Mouse (Mus musculus) hindbrain, embryonic 12.5 days (tissue): Measurements from ENCODE around the gene Sox1. TPM values are rescaled to one million over a fixed set of nuclear protein-coding genes. Genes with fewer than 3 reads are reported as not detected.

Experiments used
- ATAC-seq: fragments of 200-750 bp; cut with Nextera tagmentation; 2 replicates; pipeline ENCODE4 v1.8.0; 2017; ENCODE audit warnings: moderate TSS enrichment; ENCODE audit not compliant: low FRiP score
- H3K27ac ChIP-seq: fragments of 300-500 bp; sonication (generic); 2 replicates; pipeline ENCODE4 v1.5.1; 2016; ENCODE audit warnings: mild to moderate bottlenecking
- H3K27me3 ChIP-seq: fragments of 300-500 bp; sonication (generic); 2 replicates; pipeline ENCODE4 v1.6.1; 2016; ENCODE audit warnings: mild to moderate bottlenecking
- H3K36me3 ChIP-seq: fragments of 300-500 bp; sonication (generic); 2 replicates; pipeline ENCODE4 v1.6.1; 2016; ENCODE audit warnings: mild to moderate bottlenecking
- H3K4me1 ChIP-seq: fragments of 300-500 bp; sonication (generic); 2 replicates; pipeline ENCODE4 v1.6.1; 2016
- H3K4me2 ChIP-seq: fragments of 300-500 bp; sonication (generic); replicated peaks from 2 replicates; pipeline ENCODE4 v1.6.1; 2016; ENCODE audit warnings: mild to moderate bottlenecking
- H3K4me3 ChIP-seq: fragments of 300-500 bp; sonication (generic); 2 replicates; pipeline ENCODE4 v1.5.1; 2016; ENCODE audit warnings: mild to moderate bottlenecking
- H3K9ac ChIP-seq: fragments of 300-500 bp; sonication (generic); 2 replicates; pipeline ENCODE4 v1.6.1; 2016; ENCODE audit warnings: mild to moderate bottlenecking, moderate library complexity
- H3K9me3 ChIP-seq: fragments of 300-500 bp; sonication (generic); replicated peaks from 2 replicates; pipeline ENCODE4 v1.6.1; 2016; ENCODE audit warnings: mild to moderate bottlenecking
- WGBS: fragments of 180-500 bp; shearing (Covaris S2); methylation state at CpG from one replicate; pipeline ENCODE4 v1.1.7; 2016; 5-methylcytosine and 5-hydroxymethylcytosine counted together
- polyA plus RNA-seq: library from polyadenylated mRNA; unstranded; fragments of >200 nt; fragmentation: Nextera tagmentation; extraction: Ambion mirVana; gene quantifications from 2 replicates; pipeline ENCODE4 v1.2.1, GENCODE M21; 2016

Sox1 gene
- polyA plus RNA-seq = 2.9 and 3.5 TPM in 2 replicates

- Histone ChIP-seq H3K27me3 (peaks cover 67% of the 10 kb centered on the region), H3K4me1 (peaks cover 44% of the 10 kb centered on the region)
- under 1% methylated on average over 78 of the region's 89 CpGs for WGBS
Measured at GRCm38 (mm10) chr8:12395071-12396031, at the start of gene Sox1. Gene Sox1 (plus strand): TSS chr8:12395295.

GRCm38 (mm10) chr8:12345881-12346280 lies 49.2 kb upstream of the Sox1 start:
- no peak overlapping the region for H3K9ac ChIP-seq
- peaks cover 9% of the 10 kb centered on the region; the same call in 1 of the 2 replicates for H3K27me3 ChIP-seq
- no peaks in the 10 kb centered on the region for H3K4me1 ChIP-seq
- WGBS = 39% methylated on average over 4 of the region's 4 CpGs
- no peak for ATAC-seq
- H3K4me2 ChIP-seq = no peak overlapping the region
- H3K27ac ChIP-seq = no peak overlapping the region
- no peak overlapping the region for H3K4me3 ChIP-seq
- H3K36me3 ChIP-seq = no peaks in the 10 kb centered on the region
- no peaks in the 10 kb centered on the region for H3K9me3 ChIP-seq

More at GRCm38 (mm10) chr8:12395071-12396031, at the start of gene Sox1:
- peak within 1 kb of the TSS; percentile 91 for H3K27ac ChIP-seq
- peak within 1 kb of the TSS; percentile 61 for H3K4me3 ChIP-seq
- no peaks in the 10 kb centered on the region for H3K9me3 ChIP-seq
- ATAC-seq = peak; percentile 91
- peak within 1 kb of the TSS; percentile 58 for H3K4me2 ChIP-seq
- H3K36me3 ChIP-seq = no peaks in the 10 kb centered on the region
- H3K9ac ChIP-seq = peak within 1 kb of the TSS; percentile 82

GRCm38 (mm10) chr8:12346870-12347269 lies 48.2 kb upstream of the Sox1 start:
- H3K36me3 ChIP-seq = no peaks in the 10 kb centered on the region
- H3K27ac ChIP-seq = no peak overlapping the region
- H3K9me3 ChIP-seq = no peaks in the 10 kb centered on the region
- WGBS = 90% methylated on average over 11 of the region's 11 CpGs
- no peak overlapping the region for H3K9ac ChIP-seq
- H3K27me3 ChIP-seq = peaks cover 9% of the 10 kb centered on the region; the same call in 1 of the 2 replicates
- H3K4me1 ChIP-seq = no peaks in the 10 kb centered on the region
- H3K4me3 ChIP-seq = no peak overlapping the region
- no peak for ATAC-seq
- no peak overlapping the region for H3K4me2 ChIP-seq

- Histone ChIP-seq H3K9ac (no peak overlapping the region), H3K4me2 (no peak overlapping the region), H3K36me3 (no peaks in the 10 kb centered on the region), H3K27me3 (peaks cover 5% of the 10 kb centered on the region; the same call in 1 of the 2 replicates), H3K4me3 (no peak overlapping the region), H3K4me1 (no peaks in the 10 kb centered on the region), H3K27ac (no peak overlapping the region), H3K9me3 (no peaks in the 10 kb centered on the region)
- ATAC-seq = no peak
- 96% methylated on average over 1 of the region's 1 CpGs for WGBS
Measured at GRCm38 (mm10) chr8:12348306-12348705, 46.8 kb upstream of the Sox1 start.

DNA sequence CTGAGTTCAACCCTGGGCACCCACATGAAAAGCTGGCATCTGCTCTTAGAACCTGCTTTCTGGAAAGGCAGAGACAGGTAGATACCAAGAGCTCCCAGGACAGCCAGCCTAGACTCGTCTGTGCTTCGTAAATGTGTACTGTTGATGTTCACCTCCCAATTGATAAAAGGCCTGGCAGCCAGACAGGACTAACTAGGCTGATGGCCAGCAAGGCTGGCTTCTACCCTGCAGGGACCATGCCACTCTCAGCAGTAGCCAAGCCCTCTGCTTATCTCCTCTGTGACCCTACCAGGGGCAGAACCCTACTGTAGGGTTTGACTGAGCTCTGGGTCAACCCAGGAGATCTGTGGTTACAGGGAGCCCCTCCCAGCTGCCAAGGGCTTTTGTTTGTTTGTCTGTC lies 45.5 kb upstream of the Sox1 start:
- 79% methylated on average over 2 of the region's 2 CpGs for WGBS
- no peak for ATAC-seq
- Histone ChIP-seq H3K9ac (no peak overlapping the region), H3K36me3 (no peaks in the 10 kb centered on the region), H3K4me2 (no peak overlapping the region), H3K27ac (no peak overlapping the region), H3K4me1 (no peaks in the 10 kb centered on the region), H3K4me3 (no peak overlapping the region), H3K9me3 (no peaks in the 10 kb centered on the region), H3K27me3 (peaks cover 5% of the 10 kb centered on the region; the same call in 1 of the 2 replicates)

GRCm38 (mm10) chr8:12351121-12351520 lies 44.0 kb upstream of the Sox1 start:
- Histone ChIP-seq H3K27ac (no peak overlapping the region), H3K9me3 (no peaks in the 10 kb centered on the region), H3K27me3 (peaks cover 5% of the 10 kb centered on the region; the same call in 1 of the 2 replicates), H3K9ac (no peak overlapping the region), H3K4me1 (no peaks in the 10 kb centered on the region), H3K36me3 (no peaks in the 10 kb centered on the region), H3K4me2 (no peak overlapping the region), H3K4me3 (no peak overlapping the region)
- no peak for ATAC-seq

DNA sequence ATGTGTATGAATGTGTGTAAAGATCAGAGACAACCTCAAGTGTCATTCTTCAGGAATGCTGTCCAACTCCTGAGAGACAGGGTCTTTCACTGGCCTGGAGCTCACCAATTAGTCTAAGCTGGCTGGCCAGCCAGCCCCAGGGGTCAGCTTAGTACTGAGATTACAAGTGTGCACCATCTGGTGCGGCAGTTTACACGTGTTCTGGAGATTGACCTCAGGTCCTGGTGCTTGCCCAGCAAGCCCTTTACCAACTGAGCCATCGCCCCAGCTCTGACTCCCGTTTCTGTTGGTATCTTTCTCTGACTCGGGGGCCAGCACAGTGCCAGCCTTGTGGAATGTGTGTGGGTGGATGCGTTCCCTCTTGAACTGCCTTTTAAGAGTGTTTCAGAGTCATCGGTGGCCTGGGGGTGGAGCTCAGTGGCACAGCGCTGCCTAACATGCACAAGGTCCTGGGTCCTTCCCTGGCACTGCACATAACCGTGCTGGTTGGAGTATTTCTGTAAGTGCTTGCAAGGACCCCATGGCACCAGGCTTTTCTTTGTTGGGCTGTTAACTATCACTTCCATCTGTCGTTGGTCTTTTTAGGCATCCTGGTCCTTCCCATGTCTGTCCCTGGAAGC lies 40.6 kb upstream of the Sox1 start:
- Histone ChIP-seq H3K4me2 (no peak overlapping the region), H3K36me3 (no peaks in the 10 kb centered on the region), H3K4me1 (no peaks in the 10 kb centered on the region), H3K27me3 (peaks cover 8% of the 10 kb centered on the region), H3K9ac (no peak overlapping the region), H3K4me3 (no peak overlapping the region), H3K9me3 (no peaks in the 10 kb centered on the region), H3K27ac (no peak overlapping the region)
- no peak for ATAC-seq
- 66% methylated on average over 10 of the region's 10 CpGs for WGBS

GRCm38 (mm10) chr8:12368161-12368560 lies 26.9 kb upstream of the Sox1 start:
- Histone ChIP-seq H3K27me3 (peaks cover 22% of the 10 kb centered on the region), H3K9ac (no peak overlapping the region), H3K4me1 (no peaks in the 10 kb centered on the region), H3K4me2 (no peak overlapping the region), H3K27ac (no peak overlapping the region), H3K9me3 (peaks cover 8% of the 10 kb centered on the region; the same call in 1 of the 2 replicates), H3K4me3 (no peak overlapping the region), H3K36me3 (no peaks in the 10 kb centered on the region)
- no peak for ATAC-seq
- WGBS = 43% methylated on average over 7 of the region's 7 CpGs

- peaks cover 8% of the 10 kb centered on the region; the same call in 1 of the 2 replicates for H3K9me3 ChIP-seq
- H3K27ac ChIP-seq = no peak overlapping the region
- H3K27me3 ChIP-seq = peaks cover 22% of the 10 kb centered on the region
- H3K36me3 ChIP-seq = no peaks in the 10 kb centered on the region
- H3K4me3 ChIP-seq = no peak overlapping the region
- 77% methylated on average over 6 of the region's 6 CpGs for WGBS
- H3K4me1 ChIP-seq = no peaks in the 10 kb centered on the region
- H3K4me2 ChIP-seq = no peak overlapping the region
- no peak overlapping the region for H3K9ac ChIP-seq
- no peak for ATAC-seq
Measured at GRCm38 (mm10) chr8:12368856-12369255, 26.2 kb upstream of the Sox1 start.

DNA sequence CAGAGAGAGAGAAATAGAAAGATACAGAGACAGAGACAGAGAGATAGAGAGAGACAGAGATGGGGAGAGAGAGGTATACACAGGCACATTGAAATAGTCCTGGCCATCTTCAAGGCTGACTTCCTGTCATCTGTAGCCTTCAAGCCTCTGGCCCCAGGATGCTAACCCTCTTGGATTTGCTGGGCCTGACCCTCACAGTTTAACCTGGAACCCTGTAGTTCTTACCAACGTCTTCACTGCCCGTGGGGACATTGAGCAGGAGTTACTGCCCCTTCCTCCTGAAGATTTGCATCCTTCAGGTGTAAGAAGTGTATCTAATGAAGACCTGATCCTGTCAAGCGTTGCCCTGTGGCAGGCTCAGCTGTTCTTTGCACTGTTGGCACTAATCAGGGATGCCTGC lies 14.0 kb upstream of the Sox1 start:
- H3K4me2 ChIP-seq = no peak overlapping the region

GRCm38 (mm10) chr8:12382707-12383561 lies 12.2 kb upstream of the Sox1 start:
- Histone ChIP-seq H3K9me3 (no peaks in the 10 kb centered on the region), H3K27me3 (peaks cover 83% of the 10 kb centered on the region), H3K36me3 (no peaks in the 10 kb centered on the region), H3K9ac (no peak overlapping the region), H3K4me1 (peaks cover 37% of the 10 kb centered on the region), H3K4me2 (peak overlapping the region; percentile 63), H3K4me3 (no peak overlapping the region), H3K27ac (no peak overlapping the region)
- ATAC-seq = no peak
- WGBS = 2% methylated on average over 21 of the region's 21 CpGs

More for the DNA sequence above, 14.0 kb upstream of the Sox1 start:
- H3K27ac ChIP-seq = no peak overlapping the region
- peaks cover 27% of the 10 kb centered on the region for H3K4me1 ChIP-seq
- H3K36me3 ChIP-seq = no peaks in the 10 kb centered on the region
- H3K9me3 ChIP-seq = no peaks in the 10 kb centered on the region
- WGBS = 72% methylated on average over 3 of the region's 3 CpGs
- no peak for ATAC-seq
- no peak overlapping the region for H3K9ac ChIP-seq
- H3K4me3 ChIP-seq = no peak overlapping the region
- H3K27me3 ChIP-seq = peaks cover 67% of the 10 kb centered on the region
